Mouse (Mus musculus) testis, adult 2 months (tissue): ENCODE results near the gene Tbx10.

Experiments used
- CTCF ChIP-seq: fragments of 200-500 bp; IDR thresholded peaks from 2 replicates; pipeline ENCODE4 v1.5.1; 2012; ENCODE audit warnings: low read depth, mild to moderate bottlenecking, inconsistent platforms, low read length, moderate library complexity; ENCODE audit not compliant: control insufficient read depth, insufficient read depth, insufficient replicate concordance
- POLR2A ChIP-seq: fragments of 200-500 bp; IDR thresholded peaks from 2 replicates; pipeline ENCODE4 v1.6.1; 2012; ENCODE audit warnings: low read depth, mild to moderate bottlenecking, inconsistent platforms, low read length, moderate library complexity; ENCODE audit not compliant: control insufficient read depth

GRCm38 (mm10) chr19:4000949-4001525 lies 8.5 kb downstream of the Tbx10 start:
- TF ChIP-seq CTCF (no peak), POLR2A (no peak)
